Mouse (Mus musculus): Measurements from ENCODE around the gene Aim2.
A peak's percentile ranks its signal among the peaks of the same experiment; 100 is the strongest.

Gene Aim2

DNA sequence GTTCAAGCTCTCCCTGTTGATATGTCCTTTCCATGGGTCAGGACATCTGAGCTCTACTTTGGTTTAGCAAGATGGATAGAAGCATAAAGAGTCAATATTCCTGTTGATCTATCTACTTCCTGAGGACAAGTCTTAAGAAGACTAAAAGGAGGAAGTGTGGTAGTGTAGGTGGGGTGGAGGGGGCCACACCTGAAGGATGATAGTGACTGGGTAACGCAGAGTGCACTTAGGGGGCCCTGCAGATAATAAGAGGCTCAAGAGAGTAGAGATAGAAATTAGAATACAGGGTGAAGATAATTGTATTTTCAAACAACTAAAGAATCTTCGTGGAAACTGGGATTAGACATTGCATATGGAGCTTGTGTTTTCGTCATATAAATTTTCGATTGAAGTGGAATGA, 5.6 kb upstream of the Aim2 start:
- DNase-seq (ENCODE audit: low read depth, low spot score) = no peak

DNA sequence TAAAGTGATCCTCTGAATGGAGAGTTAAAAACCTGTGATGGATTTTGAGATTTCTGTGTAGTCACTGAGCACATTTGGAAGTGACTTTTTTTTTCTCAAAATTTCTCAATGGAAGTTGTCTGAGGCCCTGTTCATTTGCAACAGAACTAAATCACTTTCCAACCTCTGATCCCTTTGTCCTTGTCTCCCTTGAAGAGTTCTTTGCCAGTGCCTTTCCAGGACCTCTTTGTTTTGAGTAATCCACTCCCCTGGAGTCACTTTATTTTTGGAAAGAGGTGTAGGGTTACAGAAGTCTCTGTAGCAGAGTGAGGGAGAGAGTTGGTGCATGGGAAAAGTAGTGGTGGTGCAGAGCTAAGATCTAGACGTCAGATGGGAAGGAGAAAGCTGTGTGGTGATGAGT, 2.2 kb upstream of the Aim2 start:
- DNase-seq (ENCODE audit: low read depth, low spot score) = peak; percentile 71

DNA sequence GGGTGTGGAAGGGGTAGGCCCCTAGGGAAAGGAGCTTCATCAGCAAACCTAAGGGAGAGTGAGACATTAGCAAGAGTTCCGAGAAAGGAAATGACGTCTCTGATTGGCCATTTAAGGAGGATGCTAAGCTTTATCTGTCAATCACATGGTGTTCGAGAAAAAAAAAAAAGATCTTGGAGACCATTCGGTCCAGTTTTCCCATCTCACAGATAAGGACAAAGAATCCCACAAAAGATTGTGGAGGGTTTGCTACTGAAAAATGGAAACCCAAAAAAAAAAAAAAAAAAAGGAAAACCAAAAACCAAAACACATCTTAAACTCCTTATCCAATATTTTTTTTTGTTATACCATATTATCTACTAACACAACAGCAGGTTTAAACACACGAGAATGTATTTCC, 1.5 kb upstream of the Aim2 start:
- DNase-seq (ENCODE audit: low read depth, low spot score) = no peak

DNA sequence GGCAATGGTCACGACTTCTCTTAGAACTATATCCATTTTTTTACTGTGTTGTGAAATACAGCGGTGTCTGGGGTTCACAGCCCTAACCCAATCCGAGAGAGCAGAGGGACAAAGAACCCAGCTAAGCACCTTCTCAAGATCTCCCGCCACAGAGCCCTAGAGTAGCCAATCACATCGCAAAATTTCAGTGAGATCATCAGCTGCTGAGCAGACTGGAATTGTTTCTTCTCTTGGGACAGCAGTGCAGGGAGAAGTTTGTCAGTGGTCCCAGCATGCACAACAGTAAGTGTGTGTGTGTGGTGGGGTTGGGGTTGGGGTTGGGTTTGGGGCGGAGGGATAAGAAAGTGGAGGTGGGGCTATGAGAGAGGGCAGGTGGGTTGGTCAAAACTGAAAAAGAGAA, 733 bp upstream of the Aim2 start:
- peak; percentile 79 for DNase-seq (ENCODE audit: low read depth, low spot score)

DNA sequence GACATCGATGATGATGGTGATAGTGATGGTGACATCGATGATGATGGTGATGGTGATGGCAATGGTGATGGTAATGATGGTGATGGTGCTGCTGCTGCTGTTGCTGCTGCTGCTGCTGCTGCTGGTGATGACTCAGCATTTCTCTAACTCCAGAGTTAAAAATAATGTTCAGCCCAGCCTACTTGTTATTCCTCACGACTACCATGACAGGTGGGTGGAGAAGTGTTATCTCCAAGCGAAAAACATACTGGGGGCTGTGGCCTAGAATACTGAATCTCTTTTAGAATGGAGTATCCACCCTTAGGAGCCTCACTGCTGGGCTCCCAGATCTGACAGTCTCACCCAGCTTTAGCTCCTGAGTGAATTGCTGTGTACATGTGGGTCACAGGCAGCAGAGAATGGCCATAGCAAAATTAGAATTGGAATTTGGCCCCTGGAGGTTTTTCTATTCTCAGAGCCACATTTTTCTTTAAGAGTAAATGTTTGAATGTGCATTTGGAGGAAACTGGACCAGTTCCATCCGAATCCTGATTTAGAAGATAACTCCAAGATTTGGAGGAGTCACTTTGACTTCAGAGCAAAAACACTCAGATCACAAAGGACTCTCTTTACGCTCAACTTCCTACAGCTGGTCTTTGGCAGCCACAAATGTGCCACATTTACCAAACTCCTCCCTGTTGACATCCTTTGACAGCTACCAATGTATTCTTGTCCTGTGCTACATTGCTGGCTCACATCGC, 4.6 kb downstream of the Aim2 start:
- DNase-seq (ENCODE audit: low read depth, low spot score) = no peak

DNA sequence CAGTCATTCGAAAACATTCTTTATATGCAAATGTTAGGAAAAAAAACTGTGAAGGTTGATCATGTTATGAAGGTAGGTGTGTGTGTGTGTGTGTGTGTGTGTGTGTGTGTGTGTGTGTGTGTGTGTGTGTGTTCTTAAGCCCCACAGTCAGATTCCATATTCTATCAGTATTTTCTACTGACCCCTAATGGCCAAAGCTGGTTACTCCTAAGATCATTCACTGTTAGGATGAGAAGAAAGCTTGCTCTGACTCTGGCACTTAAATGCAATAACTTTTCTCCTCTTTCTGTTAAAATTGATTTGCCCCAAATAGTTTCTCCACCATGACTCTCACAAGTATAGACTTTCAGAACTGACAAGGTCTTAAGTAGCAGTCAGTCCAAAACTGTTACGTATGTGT, 6.0 kb downstream of the Aim2 start:
- no peak for DNase-seq (ENCODE audit: low read depth, low spot score)

DNA sequence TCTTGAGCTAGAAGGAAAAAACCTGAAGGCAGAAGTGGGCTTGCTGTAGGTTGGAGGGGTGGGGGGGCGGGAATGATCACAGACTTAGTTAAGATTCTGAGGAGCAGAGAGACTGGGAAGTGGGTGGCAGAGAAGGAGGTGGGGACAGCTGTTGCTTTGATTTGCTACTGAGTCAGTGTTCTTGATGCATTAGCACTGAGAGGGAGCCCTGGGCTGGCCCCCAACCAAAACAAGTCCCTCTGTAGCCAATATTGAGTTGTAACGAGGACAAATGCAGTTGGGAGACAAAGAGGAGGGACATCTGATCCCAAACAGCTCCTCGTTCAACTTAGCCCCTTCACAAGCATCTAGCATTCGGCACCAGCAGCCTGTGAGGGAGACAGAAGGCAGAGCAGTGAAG, 7.1 kb downstream of the Aim2 start:
- DNase-seq (ENCODE audit: low read depth, low spot score) = no peak

DNA sequence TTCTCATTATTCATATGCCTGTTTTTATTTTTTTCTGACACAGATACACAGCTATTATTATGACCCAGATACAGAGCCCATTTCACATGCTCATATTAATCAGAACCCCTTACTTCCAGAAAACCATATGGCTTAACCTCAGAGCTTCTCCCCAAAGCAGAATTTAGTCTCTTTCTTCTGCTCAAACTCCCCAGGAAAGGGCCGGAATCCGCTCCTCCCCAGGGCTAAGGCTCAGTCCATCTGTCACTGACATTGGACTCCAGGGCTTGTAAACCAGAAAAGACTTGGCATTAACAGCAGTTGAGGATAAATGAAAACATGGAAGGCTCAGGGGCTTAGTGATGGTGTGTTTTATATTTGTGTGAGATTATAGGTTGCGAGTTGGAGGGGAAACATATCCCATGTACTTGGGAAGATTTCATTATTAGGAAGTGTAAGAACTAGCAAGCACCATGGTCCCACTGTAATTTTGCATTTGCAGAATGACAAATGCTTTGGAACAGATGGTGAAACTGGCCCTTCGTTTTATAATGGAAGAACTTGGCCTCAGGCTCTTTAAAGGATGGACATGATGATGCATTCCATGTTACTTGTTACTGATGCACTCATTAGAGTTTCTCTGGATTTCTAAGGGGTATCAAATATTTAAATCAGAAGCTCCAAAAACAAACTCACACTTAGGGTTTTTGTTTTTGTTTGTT, 9.1 kb downstream of the Aim2 start:
- DNase-seq (ENCODE audit: low read depth, low spot score) = no peak

DNA sequence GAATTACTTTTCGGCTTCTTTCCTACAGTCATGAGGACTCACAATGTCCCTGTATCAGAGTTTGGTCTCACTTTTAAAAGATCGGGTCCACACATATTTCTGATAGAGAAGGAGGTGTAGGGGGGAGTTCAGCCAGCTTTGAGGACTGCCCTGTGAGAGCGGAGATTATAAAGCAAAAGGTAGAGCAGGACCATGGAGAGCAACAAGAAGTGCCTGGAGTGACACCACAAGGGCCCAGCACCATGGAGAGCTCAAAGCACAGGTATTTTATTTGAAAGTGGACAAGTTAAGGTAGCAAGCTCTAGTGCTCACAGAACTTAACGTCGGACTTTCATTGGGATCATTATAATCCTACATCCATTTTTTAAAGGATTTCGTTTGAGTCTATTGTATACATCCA, 11.0 kb downstream of the Aim2 start:
- peak; percentile 83 for DNase-seq (ENCODE audit: low read depth, low spot score)

DNA sequence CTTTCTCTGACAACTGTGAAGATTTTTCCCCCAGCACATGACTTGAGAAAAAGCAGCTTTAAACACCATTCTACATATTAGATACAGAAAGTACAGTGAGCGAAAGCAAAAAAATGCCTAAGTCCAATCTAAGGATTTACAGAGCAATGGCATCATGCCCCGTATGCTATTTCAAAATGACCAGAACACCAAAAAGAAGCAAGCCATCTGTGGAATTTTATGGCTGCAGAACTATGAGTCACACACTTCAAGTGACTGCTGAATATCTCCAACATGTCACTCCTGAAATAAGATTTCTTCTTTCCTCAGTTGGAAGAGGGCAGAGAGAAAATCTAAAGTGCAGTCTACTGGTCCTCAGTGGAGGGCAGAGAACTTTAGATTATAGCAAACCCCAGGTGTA, 12.8 kb downstream of the Aim2 start:
- no peak for DNase-seq (ENCODE audit: low read depth, low spot score)

DNA sequence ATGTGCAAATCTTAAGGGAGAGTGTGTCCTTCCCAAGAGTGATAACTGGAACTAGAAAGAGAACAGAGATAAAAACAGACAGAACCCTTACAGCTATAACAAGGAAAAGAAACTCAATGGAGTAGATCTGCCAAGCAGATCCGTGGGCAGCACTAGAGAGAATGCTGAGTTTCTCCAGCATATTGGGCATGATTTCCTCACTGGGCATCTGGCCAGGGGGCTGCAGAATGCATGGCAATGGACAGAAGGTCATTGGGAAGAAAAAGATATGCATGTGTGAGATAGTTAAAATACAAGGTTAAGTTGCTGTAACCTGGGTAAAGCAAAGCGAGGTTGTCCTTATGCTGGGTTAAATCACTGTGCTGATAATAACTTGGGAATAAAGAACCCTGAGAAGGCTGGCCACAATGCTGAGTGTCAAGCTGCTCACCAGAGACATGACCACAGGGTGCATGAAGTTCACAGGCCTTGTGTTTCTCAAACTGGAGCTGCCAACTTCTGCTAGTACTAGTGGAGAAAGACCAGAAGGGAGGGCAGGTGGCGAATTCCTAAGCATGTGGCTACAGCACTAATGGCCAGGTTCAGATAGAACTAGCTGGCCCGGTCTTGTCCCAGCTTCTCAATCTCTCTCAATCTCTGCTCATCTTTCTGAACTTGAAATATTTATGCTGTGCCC, 13.6 kb downstream of the Aim2 start:
- no peak for DNase-seq (ENCODE audit: low read depth, low spot score)

DNA sequence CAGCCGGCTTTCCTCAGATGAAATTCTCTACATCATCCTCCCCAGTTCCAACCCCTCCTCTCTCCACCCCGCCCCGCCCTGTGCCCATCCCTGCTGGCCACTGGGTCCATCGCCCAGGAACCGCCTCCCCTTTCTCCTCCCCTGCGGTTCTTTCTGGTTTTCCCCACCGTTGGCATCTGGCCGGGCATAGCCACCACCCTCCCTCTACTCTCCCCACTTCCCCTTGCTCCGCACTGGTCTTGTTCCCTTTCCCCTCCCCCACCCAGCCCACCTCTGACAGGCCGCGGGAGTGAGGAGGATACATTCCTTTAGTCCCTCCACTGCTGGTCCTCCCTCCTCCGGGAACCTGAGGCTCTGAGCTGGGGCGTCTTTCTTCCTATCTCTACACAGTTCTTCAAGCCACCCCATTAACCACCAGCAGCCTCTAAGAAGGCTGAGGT, 15.3 kb downstream of the Aim2 start:
- DNase-seq (ENCODE audit: low read depth, low spot score) = no peak

DNA sequence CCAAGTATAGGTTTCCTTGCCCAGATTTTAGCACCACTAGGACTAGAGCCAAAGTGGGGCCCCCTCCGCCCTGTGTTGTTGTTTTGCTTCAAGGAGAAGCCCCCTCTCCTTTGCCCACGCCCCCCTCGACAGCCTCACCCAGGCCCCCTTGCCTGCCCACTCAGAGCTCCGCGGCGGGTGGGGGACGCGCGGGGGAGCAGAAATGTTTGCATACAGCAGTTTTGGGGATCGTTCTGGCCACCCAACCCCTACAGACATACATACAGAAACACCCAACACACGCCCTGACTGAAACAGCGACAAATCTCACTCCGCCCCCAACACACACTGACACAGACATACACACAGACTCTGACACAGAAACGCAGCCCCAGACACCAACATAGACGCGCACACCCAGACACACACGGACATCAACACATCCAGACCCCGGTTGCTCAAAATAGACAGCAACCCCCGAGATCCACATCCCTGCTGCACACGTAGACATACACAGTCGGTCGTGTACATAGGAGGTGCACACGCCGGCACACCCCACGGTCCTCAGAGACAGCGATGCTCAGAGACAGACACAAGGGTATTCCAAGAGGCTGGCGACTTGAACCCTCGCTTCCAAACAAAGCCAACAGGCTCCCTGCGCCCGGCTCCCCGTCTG, 16.1 kb downstream of the Aim2 start:
- peak; percentile 10 for DNase-seq (ENCODE audit: low read depth, low spot score)

DNA sequence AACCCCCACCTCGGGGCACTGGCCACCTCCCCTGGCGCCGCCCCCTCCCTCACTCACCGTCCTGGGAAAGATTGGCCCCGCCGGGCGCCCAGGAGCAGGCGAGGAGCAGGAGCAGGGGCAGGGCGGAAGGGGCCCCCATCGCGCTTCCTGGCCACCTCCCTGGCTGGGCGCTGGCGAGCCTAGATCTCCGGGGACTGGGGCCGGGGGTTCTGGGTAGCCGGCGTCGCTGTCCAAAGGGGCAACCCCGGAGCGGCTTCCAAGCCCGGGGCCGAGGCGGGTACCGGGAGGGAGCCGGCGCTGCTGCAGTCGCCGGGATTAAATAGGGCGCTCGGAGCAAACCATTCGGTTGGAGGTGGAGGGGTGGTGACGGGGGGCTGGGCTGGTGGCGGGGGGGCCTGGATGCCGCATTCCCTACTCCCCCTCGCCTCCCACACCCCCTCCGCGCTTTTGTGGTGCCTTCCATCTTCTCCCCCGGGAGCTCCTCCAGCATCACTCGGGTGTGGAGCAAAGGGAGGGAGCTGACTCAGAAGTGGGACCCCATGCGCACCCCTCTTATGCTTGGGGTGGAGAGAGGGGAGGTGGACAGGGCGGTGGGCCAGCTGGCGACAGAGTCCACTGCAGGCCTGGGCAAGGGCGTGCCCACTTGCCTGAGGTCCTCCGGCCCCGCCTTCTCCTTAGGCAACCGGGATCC, 16.8 kb downstream of the Aim2 start, which contains the start of gene Cadm3:
TSS of gene Cadm3 (minus strand) at position 340 of the 691 bp plus-strand sequence.
- peak; percentile 17 for DNase-seq (ENCODE audit: low read depth, low spot score)

DNA sequence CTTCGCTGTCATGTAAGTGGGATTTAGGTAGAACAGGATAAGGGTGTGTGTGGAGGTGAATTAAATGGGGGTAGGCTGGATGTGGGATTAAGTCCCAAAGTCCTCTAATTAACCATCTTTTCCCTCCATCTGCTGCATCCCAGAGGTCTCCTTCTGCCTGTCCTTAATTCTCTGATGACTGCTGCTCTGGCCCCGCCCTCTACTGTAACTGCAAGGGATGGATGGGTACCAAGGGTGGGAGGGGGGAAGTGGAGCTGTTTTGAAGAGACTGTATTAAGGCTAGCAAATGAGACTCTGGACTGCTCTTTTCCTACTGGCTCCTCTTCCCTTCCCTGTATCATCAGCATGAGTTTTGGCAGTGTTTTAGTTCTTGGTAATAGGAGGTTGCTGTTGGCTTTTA, 18.9 kb downstream of the Aim2 start:
- DNase-seq (ENCODE audit: low read depth, low spot score) = no peak

DNA sequence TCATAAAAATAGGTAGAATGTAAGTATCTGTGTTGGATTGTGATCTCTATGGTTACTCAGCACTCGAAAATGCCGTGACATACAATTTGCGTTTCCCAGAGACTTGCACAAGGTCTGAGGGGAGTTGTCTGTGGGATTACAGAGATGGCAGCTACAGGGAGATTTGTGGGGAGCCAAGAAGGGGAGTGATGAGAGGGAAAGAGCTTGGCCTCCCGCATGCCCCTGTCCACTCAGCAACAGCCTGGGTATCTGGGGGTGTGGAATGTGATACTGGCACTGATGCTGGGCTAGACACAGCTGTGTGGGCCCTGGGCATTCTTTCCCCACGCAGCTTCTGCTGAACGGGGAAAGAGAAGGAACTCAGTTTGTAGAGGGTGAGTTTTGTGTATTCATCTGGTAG, 19.8 kb downstream of the Aim2 start:
- no peak for DNase-seq (ENCODE audit: low read depth, low spot score)

DNA sequence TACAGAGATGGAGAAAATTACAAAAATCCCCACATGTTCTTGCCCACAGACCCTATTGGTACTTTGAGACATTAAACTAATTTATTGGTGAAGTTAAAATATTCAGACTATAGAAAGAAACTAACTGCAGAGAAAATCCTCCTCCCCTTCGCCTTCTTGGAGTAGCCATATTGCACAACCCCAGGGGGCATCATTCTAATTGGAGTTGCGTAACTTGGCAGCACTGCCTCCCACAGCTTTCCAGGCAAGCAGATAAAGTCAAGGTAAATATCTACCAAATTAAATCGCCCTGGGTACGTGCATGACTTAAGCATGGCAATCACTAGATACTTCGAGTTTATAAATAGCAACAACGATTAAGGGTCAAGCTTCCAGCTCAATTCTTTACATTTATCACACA, 20.9 kb downstream of the Aim2 start:
- DNase-seq (ENCODE audit: low read depth, low spot score) = no peak

DNA sequence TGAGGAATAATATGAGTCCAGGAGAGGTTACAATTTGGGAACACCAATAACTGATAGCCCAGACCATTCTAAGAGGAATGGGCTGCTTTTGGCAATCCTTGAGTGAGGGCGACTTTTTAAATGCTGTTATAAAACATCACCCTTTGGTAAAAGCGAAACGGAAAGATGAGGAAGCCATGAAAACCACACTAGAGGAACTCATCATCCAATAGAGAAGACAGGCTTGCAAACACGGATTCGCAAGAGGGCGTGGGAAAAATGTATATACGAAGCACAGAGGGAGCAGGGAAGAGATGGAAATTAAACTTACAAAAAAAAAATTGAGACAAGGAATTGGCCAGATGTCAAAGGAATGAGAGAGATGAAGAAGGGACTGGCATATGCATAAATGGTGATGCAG, 23.3 kb downstream of the Aim2 start:
- no peak for DNase-seq (ENCODE audit: low read depth, low spot score)

DNA sequence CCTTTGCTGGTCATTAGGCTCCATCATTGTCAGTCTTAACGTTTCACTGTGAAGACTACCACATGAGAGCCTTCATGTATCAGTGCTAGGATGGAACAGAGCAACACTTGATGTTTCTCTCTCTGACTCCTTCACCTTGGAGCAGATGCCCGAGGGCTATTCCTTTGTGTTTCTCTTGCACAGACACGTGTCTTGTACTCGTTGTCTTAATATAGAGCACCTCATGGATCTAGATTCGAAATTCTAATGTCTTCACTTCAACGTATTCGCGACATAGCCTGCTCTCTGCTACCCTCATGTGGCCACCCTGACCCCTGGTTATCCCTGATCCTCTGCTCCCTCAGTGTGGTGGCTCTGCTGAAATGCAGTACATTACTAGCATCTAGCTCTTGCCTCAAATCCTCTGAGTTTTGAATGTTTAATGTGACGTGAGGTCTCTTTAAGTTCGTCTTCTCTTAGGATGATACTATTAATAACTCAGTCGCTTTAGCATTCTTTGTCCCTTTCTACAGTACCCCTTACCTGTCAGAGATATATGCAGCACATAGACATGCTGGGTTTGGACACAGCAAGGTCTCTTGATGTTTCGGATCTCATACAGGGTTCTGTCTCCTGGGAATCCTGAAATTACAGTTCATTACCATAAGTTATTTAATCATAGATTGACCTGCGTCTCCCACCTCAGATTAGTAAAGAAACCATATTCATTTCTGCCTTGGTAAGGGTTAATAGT, 26.9 kb downstream of the Aim2 start:
- DNase-seq (ENCODE audit: low read depth, low spot score) = peak; percentile 50

DNA sequence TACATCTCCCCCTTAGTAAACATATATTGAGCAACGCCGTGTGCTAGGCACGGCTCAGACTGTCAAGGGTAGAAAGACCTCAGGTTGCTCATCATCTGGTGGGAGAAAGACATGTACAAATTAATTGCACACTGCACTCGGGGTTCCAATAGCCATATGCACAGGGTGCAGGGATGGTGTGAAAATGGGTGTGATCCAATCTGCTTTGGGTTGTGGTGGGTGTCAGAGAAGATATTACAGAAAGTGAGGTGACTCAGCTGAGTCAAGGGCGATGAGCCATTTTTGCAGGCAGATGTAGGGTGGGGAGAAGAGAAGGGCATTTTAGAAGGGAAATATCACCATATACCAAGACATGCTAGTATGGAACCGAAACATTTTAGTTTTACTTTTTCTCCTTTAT, 30.8 kb downstream of the Aim2 start:
- DNase-seq (ENCODE audit: low read depth, low spot score) = no peak

DNA sequence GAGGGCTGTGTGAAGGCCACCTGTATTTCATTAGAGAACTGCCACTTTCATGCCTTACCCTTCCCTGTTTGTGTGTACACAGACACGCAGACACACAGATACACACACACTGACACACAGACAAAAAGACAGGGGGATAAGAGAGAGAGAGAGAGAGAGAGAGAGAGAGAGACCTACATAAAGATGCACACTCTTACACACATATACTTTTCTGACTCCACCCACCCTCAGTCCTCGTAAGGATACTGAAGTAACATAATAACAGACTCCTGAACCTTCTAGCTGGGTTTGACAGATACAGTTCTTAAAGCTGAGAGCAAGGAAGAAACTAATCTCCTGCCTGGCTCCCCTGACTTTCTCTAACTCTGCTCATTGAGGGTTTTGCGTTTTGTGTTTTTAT, 38.8 kb downstream of the Aim2 start:
- DNase-seq (ENCODE audit: low read depth, low spot score) = no peak

Measured in ZHBTc4 (cell line).